Comparison of ENCODE assay signal across 8 mouse cellular contexts in the genomic region with DNA sequence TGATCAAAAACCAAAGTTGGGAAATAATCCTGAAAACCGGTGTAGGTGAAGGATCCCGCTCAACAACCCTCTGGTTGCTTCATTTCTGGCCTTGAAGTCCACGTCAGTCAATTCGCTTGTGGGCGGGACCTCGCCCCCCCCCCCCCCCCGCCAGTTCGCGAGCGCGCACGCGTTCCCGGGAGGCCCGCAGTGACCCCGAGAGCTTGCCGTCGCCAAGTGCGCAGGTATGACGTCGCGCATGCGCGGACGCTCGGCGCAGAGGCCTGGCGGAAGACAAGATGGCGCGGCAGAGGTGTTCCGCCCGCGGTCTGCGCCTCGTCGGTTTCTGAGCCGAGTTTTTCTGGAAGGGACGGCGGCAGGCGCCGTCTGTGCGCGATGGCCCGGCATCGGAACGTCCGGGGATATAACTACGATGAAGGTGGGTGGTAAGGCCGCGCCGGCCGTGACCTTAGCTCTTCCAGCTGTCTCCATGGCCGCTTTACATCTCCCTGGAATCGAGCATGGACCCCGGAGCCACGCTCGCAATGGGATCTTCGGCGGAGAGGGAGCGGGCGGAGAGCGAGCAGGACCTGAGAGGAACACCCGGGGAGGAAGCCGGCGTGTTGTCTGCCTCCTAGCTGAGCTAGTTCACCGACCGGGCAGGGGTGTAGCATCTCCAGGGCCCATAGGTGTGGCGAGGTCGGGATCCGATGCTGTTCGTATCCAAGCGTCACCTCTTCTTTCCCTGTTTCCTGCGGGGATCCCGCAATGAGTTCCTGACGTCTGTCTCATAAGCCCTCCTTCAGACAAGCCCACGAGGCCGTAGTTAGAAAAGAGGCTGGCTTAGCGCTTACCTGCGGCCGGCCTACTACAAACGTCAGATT. TPM values are rescaled to one million over a fixed set of nuclear protein-coding genes. Genes with fewer than 3 reads are reported as not detected.
DNase-seq lines count a peak whose midpoint lies in the region; ATAC-seq lines count a peak whose summit lies in the region.

A gene (plus strand): TSS at position 221 of the 863 bp plus-strand sequence.

- DNase-seq in Muller cell, postnatal 12 days (ENCODE audit: inconsistent ontology term): peak; percentile 95
- peak; percentile 94 for DNase-seq in cerebellum, adult 9-11 months
- peak; percentile 72 to 91 for DNase-seq in frontal cortex, adult 2 months (ENCODE audit: extremely low spot score in 1 of 2, low spot score in 1 of 2)
- peak; percentile 96 for DNase-seq in hindbrain, embryonic 11.5 days (ENCODE audit: low spot score)
- peak; percentile 88 to 92 for DNase-seq in layer of hippocampus, postnatal 10 days (ENCODE audit: low spot score in 2 of 2)
- DNase-seq in lung, postnatal 10 days: peak; percentile 93
- DNase-seq in ovary, postnatal 36 days (ENCODE audit: low spot score): peak; percentile 91
- peak; percentile 90 for DNase-seq in thymus, postnatal 25 days

- peak within 1 kb of the TSS; percentile 91 for H3K4me3 ChIP-seq in hindbrain, embryonic 11.5 days (ENCODE audit: low read depth, low read length)

- peak; percentile 99 for ATAC-seq in hindbrain, embryonic 11.5 days (ENCODE audit: low FRiP score)

- H3K27me3 ChIP-seq in hindbrain, embryonic 11.5 days (ENCODE audit: control insufficient read depth, insufficient read depth, low read length): no peaks in the 10 kb centered on the region

- no peaks in the 10 kb centered on the region for H3K9me3 ChIP-seq in hindbrain, embryonic 11.5 days (ENCODE audit: control insufficient read depth, low read length)

- peak within 1 kb of the TSS; percentile 54 for H3K4me2 ChIP-seq in hindbrain, embryonic 11.5 days (replicated peaks; ENCODE audit: low read depth, low read length)

- peaks cover 3% of the 10 kb centered on the region; the same call in 1 of the 2 replicates for H3K36me3 ChIP-seq in hindbrain, embryonic 11.5 days (ENCODE audit: control insufficient read depth, insufficient read depth, low read length)

- H3K27ac ChIP-seq in hindbrain, embryonic 11.5 days (ENCODE audit: low read depth, low read length): 0 out of 2 replicates have a peak within 1 kb of the TSS, but pooled peaks have one; percentile 5

- WGBS in hindbrain, embryonic 11.5 days: under 1% methylated on average over 72 of the region's 81 CpGs

- no peaks in the 10 kb centered on the region for H3K4me1 ChIP-seq in hindbrain, embryonic 11.5 days (replicated peaks; ENCODE audit: control insufficient read depth, insufficient read depth, low read length)

- peak within 1 kb of the TSS; percentile 90 for H3K9ac ChIP-seq in hindbrain, embryonic 11.5 days (ENCODE audit: low read depth, low read length)

RNA-seq across cellular contexts. Expression of the gene that starts here (rescaled TPM):
- polyA plus RNA-seq in frontal cortex, adult 2 months (2012; rRNA removed): 47.7 and 49.8 TPM in 2 replicates
- polyA plus RNA-seq in hindbrain, embryonic 11.5 days (2014; fragmentation: Nextera tagmentation; extraction: Ambion mirVana): 125 and 134 TPM in 2 replicates
- total RNA-seq in layer of hippocampus, postnatal 10 days (2021): 10 to 100 TPM; 80.4 to 93.6 TPM

Comparison
In these comparisons a context has a peak if more than half of its experiments do, and no peak if none do; other contexts are left out.
1. Peak in every context shown above with its lines: DNase-seq, ATAC-seq, H3K4me3 ChIP-seq and H3K27ac ChIP-seq.